Mouse (Mus musculus) CH12.LX (cell line): ENCODE results near the gene Tas2r135.

Experiments
- CTCF ChIP-seq, 2 experiments: IDR thresholded peaks in 1 of 2; conservative IDR thresholded peaks in 1 of 2; 2 replicates each; pipeline ENCODE4 v1.5.1; 2011 to 2012; ENCODE audit warnings: low read depth in 2 of 2, low read length in 2 of 2, improper control_type of control experiment in 1 of 2, inconsistent platforms in 1 of 2, mild to moderate bottlenecking in 1 of 2, moderate library complexity in 1 of 2
- EP300 ChIP-seq: IDR thresholded peaks from 2 replicates; pipeline ENCODE4 v1.6.1; 2011; ENCODE audit warnings: low read length, improper control_type of control experiment
- ETS1 ChIP-seq: conservative IDR thresholded peaks from 2 replicates; pipeline ENCODE4 v1.6.1; 2012; ENCODE audit warnings: low read depth, mild to moderate bottlenecking, inconsistent platforms, low read length, improper control_type of control experiment, moderate library complexity
- JUN ChIP-seq: IDR thresholded peaks from 2 replicates; pipeline ENCODE4 v1.6.1; 2011; ENCODE audit warnings: low read depth, mild to moderate bottlenecking, low read length, improper control_type of control experiment, moderate library complexity; ENCODE audit not compliant: insufficient read depth
- MAX ChIP-seq: IDR thresholded peaks from 2 replicates; pipeline ENCODE4 v1.6.1; 2011; ENCODE audit warnings: low read length, improper control_type of control experiment
- NRF1 ChIP-seq: IDR thresholded peaks from 2 replicates; pipeline ENCODE4 v1.6.1; 2014; ENCODE audit warnings: low read depth, mild to moderate bottlenecking, inconsistent platforms, low read length, improper control_type of control experiment, moderate library complexity
- POLR2A ChIP-seq: IDR thresholded peaks from 2 replicates; pipeline ENCODE4 v1.6.1; 2011; ENCODE audit warnings: low read depth, mild to moderate bottlenecking, improper control_type of control experiment, low read length
- SMC3 ChIP-seq: IDR thresholded peaks from 2 replicates; pipeline ENCODE4 v1.6.1; 2011; ENCODE audit warnings: low read depth, low read length, improper control_type of control experiment
- USF2 ChIP-seq: conservative IDR thresholded peaks from 2 replicates; pipeline ENCODE4 v1.6.1; 2011; ENCODE audit warnings: low read depth, low read length, improper control_type of control experiment

DNA sequence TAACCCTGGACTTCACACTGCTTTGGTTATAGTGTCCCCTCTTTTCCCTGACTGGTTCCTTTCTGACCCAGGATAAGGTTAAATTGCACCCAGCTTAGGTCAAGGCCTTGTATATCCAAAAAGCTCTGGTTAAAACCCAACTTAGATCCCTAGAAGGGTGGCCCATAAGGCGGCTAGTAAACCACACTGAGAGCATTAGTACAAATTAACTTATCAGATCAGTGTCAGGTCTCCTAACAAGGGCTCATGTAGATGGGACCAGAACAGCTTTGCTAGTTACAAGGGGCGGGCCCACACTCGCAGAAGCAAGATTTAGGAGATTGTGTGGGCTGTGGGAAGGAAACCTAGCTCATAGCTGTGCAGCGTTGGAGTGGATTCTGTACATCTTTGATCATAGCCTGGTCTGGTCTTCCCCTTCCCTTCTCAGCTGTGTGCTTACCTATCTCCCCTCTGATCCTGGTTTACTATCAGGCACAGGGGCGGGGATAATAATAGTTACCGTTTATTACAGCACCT, 28.7 kb upstream of the Tas2r135 start:
- TF ChIP-seq EP300 (no peak), POLR2A (no peak), CTCF (conservative IDR thresholded peaks at IDR 0.05 in 1 of 2, IDR thresholded peaks at IDR 0.05 in 1 of 2; ENCODE audit: low read depth in 2 of 2, low read length in 2 of 2) (no peak), MAX (no peak), SMC3 (no peak), JUN (no peak), ETS1 (no peak), USF2 (no peak), NRF1 (no peak)
